Mouse (Mus musculus) T-cell, adult 2 months (primary cell): ENCODE measurements at regions not wholly inside any gene's neighbourhood (a gene's known extent, or its start where the extent isn't known, plus 50 kb on each side); places are given as distances from the start of the nearest gene placed in this dataset.

Experiments used
- DNase-seq: peaks from one replicate; pipeline ENCODE4 v3.0.0; 2022; ENCODE audit warnings: low spot score

DNA sequence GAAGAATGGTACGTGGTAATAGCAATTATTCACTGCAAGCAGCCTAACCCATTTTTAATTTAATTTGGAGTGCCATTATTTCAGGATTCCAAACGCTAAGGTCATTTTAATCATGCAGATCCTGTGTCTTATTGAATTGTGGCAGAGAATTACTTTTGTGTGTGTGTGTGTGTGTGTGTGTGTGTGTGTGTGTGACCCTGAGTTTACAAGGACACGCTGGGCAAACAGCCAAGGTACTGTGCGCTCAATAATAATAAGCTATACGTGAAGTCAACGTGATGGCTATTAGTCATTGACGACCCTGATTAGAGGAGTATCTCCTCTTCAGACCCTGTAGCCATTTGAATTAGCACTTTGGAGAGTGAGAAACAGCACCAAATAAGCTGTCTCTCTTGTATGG is 144.1 kb downstream of the Klf7 start:
- DNase-seq = no peak

GRCm38 (mm10) chr1:63977302-63977888 is 144.7 kb downstream of the Klf7 start:
- DNase-seq = no peak

GRCm38 (mm10) chr1:63976862-63977261 is 145.2 kb downstream of the Klf7 start:
- DNase-seq = no peak

DNA sequence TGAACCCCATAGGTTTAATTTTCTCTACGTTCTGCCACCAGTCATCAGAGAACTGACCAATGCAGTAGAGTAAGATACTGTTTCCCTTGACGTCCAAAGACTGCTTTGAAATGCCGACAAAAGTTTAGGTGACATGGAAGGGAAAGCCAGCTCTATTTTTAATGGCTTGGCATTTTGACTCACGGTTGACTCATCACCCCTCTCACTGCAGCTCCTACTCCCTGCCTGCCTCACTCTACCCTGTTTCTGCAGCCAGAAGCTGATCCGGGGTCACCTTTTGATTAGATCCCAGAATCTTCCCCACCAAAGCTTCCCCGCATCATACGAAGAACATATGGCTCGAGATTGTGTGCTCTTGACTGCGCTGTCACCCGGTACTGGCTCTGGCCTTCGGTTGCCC is 154.2 kb downstream of the Klf7 start:
- no peak for DNase-seq

DNA sequence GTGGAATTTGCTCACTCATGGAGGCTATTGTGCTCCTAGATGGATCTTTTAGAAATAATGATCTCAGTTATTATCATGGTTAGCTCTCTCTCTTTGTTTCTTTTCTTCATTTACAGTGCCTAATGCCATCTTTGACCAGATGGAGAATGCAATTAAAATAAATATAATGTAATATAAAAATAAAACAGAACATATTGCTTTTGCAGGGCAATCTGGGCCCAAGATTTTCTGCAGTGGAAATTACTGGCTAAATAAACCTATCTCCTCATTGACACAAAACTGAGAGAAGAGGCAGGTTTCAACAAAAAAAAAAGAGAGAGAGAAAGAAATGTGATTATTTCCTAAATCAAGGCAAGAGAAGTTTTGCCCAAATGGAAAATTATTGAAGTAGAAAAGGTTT is 156.6 kb downstream of the Klf7 start:
- DNase-seq = no peak

- DNase-seq = no peak
Measured at GRCm38 (mm10) chr1:63964519-63964918, 157.6 kb downstream of the Klf7 start.

DNA sequence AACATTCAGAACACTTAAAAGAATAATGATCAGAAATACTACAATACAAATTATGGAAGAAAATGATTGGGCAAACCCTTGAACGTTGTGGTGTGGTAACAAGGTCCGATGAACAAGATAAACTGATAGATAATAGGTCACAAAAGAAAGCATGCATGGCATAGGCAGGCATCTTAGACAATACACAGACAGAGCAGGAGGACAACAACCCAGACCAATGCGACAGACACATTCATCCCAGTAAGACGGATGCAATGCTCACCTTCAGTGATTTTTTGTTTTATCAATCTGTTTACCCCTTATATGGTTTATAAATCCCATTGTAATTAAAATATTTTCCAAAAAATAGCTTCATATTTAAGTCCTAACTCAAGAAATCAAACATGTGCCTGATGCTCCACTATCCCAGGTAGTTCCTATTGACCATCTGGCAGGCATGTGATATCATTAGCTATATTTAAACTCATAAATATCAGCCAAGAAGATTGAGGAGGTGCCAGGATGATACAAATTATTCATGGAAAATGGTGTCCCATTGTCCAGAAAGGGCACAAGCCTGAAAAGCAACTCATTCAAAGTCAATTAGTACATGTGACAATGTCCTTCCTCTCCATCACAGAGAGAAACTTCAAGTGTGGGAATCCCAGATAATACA is 166.3 kb downstream of the Klf7 start:
- DNase-seq = no peak

GRCm38 (mm10) chr1:63954876-63955513 is 167.1 kb downstream of the Klf7 start:
- DNase-seq = no peak

DNA sequence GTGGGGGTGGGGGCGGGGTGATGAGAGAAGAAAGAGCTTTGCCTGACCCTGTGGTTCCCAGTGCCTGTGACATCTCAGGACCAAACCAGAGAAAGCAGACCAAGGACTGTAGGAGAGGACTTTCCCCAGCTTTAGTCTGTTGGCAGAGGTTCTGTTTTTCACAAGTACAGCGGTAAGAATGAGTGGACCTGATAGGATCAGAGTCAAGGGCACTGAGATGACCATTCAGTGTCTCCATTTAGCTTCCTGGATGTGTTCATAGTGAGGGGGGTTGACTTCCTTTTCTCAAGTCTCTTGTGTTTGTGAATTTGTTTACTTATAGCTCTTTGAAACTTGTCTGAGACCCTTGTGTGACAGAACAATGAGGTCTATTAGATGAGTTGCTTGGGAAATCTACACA is 167.9 kb downstream of the Klf7 start:
- DNase-seq = no peak

DNA sequence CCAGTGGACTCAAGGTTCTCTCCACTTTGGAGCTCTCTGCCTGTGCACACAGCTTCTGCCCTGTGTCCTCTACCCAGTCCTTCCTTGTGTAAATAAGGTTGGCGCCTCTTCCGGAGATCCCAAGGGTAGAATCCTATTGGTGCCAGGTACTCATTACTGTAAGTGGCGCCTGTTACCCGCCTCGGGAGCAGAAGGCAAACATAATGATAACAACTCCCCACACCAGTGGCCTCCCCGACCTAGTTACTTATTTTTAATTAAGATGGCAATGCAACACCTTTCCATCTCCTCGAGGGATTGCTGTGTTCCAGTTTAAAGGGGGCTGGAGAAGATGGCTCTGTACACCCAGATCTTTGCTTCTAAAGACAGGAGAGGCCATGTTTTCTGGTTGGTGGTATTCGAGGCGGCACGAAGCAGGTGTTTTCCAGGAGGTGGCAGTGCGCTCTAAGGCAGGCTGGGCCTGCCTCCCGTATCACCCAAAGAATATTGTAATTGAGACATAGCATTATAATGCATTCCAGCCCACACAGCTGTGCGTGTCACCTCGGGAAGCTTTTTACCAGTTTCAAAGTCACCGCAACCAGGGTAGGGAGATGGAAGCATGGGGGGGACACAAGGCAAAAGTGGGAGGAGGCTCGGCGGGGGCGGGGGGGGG is 168.7 kb downstream of the Klf7 start:
- peak; percentile 69 for DNase-seq

DNA sequence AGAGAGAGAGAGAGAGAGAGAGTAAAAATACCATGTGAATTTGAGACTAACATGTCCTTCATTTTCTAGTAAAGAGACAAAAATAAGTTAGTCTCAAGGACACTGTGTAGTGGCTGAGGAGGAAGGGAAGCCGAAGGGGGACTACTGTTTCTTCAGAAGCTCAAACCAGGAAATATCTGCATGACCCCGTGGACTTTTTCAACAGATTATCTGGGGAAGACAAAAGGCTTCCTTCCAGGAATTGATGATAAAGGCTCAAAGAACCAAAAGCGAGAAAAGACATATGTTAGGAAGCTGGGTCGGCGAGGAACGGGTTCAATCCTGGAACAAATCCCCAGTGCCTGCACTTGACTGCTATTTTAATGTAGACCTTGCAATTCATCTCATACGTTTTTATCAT is 170.4 kb downstream of the Klf7 start:
- DNase-seq = no peak

- no peak for DNase-seq
Measured at GRCm38 (mm10) chr1:63947278-63947677, 174.8 kb downstream of the Klf7 start.

DNA sequence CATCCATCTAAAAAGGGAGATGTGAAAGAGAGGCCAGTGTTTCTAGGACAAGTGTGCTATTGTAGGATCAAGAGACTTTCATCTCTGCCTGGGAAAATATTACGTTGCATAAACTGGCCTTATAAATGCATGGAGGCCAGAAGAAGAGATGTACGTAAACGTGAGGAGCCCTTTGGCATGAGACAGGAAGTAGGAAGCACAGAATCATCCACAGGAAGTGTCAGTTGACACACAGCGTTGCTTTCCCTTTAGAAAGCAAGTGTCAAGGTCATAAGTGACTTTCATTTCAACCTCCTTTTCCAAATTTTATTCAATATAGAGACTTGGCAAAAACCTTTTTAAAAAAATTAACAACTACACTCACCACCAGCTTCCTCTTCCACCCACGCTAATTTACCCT is 175.2 kb downstream of the Klf7 start:
- DNase-seq = no peak

- DNase-seq = no peak
Measured at GRCm38 (mm10) chr1:63944786-63945185, 175.7 kb upstream of the 4933402D24Rik start.

DNA sequence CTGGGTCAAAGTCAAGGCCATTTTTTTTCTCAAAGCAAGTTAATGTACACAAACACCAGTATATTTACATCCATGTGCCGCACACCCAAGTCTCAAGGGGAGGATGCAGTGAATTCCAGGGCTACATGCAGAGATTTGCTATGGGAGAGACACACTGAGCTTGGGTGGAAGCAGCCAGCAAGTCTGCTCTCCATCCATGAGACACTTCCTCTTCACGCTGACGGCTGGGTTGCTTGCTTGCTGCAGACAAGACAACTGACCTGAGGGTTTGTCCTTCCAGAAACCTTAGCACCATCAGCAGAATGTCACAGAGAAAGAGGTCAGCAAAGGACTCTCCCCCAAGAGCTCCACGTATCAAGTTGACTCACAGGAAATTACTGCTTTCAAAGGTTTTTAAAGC is 169.3 kb upstream of the 4933402D24Rik start:
- no peak for DNase-seq

DNA sequence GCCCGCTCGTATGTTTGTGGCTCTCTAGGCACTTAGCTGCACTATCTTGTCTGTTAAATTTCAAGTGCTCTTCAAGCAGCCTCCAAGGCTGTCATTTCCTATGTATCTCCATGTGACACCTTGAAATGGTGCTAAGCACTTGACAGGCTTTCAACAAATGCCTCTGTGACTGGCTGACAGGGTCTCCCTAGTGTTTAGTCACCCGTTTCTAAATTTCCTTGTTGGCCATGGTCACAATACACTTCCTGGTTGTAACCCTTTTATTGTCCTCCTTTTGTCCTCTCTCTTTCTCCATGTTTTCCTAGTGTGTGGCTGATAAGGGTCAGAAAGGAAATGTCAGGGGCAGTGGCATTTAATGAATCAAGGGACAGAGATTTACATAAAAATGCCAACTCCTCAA is 168.4 kb upstream of the 4933402D24Rik start:
- DNase-seq = no peak

DNA sequence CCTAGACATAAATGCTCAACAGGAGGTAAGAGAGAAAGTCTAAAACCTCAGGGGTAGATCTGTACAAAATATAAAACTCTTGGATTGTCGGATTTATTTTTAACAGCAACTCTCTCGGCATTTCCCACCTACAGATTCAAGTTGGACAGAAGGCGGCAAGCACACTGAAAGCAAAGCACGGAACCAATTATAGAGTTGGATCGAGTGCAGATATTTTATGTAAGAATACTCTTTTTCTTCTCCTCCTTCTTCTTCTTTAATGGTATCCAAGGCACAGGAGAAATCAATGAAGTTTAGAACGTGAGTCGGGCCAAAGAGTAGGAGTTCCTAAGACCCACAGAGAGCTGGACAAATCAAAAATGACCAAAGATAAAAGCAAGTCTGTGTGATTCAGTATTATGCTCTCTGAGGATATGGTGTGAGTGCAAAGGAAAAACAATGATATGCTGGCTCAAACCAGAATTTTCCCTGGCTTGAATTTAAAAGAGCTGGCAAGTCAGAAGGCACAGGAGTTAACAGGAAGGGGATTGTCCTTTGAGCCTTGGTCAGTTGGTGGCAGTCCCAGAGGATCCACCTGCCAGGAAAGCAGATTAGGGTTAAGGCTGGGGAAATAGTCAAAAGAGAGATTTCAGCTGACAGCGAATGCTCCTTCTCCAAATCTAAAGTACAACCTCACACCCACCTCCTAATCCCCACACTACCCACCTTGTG is 165.7 kb upstream of the 4933402D24Rik start:
- DNase-seq = no peak

- DNase-seq = no peak
Measured at GRCm38 (mm10) chr1:63932484-63932883, 163.4 kb upstream of the 4933402D24Rik start.

- DNase-seq = no peak
Measured at GRCm38 (mm10) chr1:63929362-63930125, 160.5 kb upstream of the 4933402D24Rik start.

- no peak for DNase-seq
Measured at GRCm38 (mm10) chr1:63928850-63929249, 159.8 kb upstream of the 4933402D24Rik start.

GRCm38 (mm10) chr1:63928361-63928760 is 159.3 kb upstream of the 4933402D24Rik start:
- no peak for DNase-seq
